Mouse (Mus musculus) testis, adult 2 months (tissue): ENCODE data around the gene Inka1. TPM values are rescaled to one million over a fixed set of nuclear protein-coding genes. Genes with fewer than 3 reads are reported as not detected.

Experiments used
- H3K27ac ChIP-seq: fragments of 200-500 bp; 2 replicates; pipeline ENCODE4 v1.5.1; 2012; ENCODE audit warnings: low read depth, low read length; ENCODE audit not compliant: control insufficient read depth, insufficient read depth
- H3K27me3 ChIP-seq: fragments of 200-500 bp; 2 replicates; pipeline ENCODE4 v1.6.1; 2012; ENCODE audit warnings: mild to moderate bottlenecking, low read length, moderate library complexity; ENCODE audit not compliant: control insufficient read depth, insufficient read depth
- H3K36me3 ChIP-seq: fragments of 200-500 bp; 2 replicates; pipeline ENCODE4 v1.6.1; 2012; ENCODE audit warnings: mild to moderate bottlenecking, low read length; ENCODE audit not compliant: control insufficient read depth, insufficient read depth
- H3K4me1 ChIP-seq: fragments of 200-500 bp; 2 replicates; pipeline ENCODE4 v1.6.1; 2012; ENCODE audit warnings: low read length; ENCODE audit not compliant: control insufficient read depth, insufficient read depth
- H3K4me3 ChIP-seq: fragments of 200-500 bp; 2 replicates; pipeline ENCODE4 v1.5.1; 2012; ENCODE audit warnings: low read depth, mild to moderate bottlenecking, low read length, moderate library complexity, mixed read lengths; ENCODE audit not compliant: control insufficient read depth
- CTCF ChIP-seq: fragments of 200-500 bp; IDR thresholded peaks from 2 replicates; pipeline ENCODE4 v1.5.1; 2012; ENCODE audit warnings: low read depth, mild to moderate bottlenecking, inconsistent platforms, low read length, moderate library complexity; ENCODE audit not compliant: control insufficient read depth, insufficient read depth, insufficient replicate concordance
- POLR2A ChIP-seq: fragments of 200-500 bp; IDR thresholded peaks from 2 replicates; pipeline ENCODE4 v1.6.1; 2012; ENCODE audit warnings: low read depth, mild to moderate bottlenecking, inconsistent platforms, low read length, moderate library complexity; ENCODE audit not compliant: control insufficient read depth
- polyA plus RNA-seq: library from polyadenylated mRNA; depleted of rRNA; stranded (reverse); fragments of >200 nt; gene quantifications from 2 replicates; pipeline ENCODE4 v1.2.3, GENCODE M21; 2012

The Inka1 gene
- polyA plus RNA-seq, 1 experiment, result 0.57 TPM

DNA sequence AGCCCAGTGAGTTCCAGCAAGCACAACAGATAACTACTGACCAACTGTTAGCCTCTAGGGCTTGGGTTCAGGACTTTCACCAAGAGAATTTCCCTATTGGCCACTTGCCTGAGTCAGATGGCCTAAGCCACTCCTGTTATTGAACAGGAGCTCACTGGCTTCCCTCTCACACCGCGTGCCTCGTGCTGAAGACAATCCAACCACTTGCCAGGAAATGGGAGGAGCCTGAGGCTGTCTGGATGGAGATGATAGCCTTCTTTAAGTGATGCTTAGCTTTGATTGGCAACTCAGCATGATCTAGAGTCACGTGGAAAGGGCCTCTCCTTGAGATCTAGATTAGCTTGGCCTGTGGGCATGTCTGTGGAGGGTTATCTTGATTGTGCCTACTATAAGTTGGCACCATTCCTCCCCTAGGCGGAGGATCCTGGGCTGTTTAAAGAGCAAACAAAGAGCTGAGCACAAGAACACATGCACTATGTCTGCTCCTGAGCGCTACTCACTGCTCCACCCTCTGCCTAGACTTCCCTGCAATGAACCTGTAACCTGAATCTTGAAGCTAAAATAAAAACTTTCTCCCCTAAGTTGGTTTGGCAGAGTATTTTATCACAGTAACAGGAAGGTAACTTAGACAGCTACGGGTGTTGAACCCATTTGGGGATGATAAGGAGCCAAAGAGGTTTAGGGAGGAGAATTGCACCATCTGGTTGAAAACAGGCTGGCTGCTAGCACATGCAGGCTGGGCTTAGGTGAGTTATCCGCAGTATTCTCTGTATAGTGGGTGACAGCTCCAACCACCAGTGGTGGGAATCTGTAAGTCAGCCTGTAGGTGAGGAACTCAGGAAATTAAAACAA, 13.8 kb downstream of the Inka1 start:
- no peak overlapping the region for H3K27ac ChIP-seq
- TF ChIP-seq POLR2A (no peak), CTCF (no peak)
- no peaks in the 10 kb centered on the region for H3K36me3 ChIP-seq

DNA sequence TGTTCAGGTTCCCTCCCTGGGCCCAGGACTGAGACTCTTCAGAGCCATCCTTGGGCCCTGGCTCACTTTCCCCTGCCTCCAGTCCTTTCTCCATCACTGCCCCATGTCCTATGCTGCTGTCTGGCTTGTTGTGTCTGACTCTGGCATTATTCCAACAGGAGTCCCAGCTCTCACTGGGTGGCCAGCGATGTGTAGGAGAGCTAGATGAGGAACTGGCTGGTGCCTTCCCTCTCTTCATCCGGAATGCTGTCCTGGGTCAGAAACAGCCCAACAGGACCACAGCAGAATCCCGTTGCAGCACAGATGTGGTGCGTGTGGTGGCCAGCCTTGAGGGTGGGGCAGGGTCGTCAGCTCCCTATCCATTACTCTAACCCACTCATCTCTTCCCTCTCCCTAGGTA, 15.4 kb downstream of the Inka1 start:
- TF ChIP-seq POLR2A, result no peak
- TF ChIP-seq CTCF, result no peak
- no peak overlapping the region for H3K27ac ChIP-seq
- no peaks in the 10 kb centered on the region for H3K4me1 ChIP-seq
- no peaks in the 10 kb centered on the region for H3K36me3 ChIP-seq
- H3K4me3 ChIP-seq, result no peak overlapping the region
- H3K27me3 ChIP-seq, result no peaks in the 10 kb centered on the region

More for the DNA sequence above, 13.8 kb downstream of the Inka1 start:
- Histone ChIP-seq H3K4me1 (0 out of 2 replicates have a peak, but pooled peaks cover 2% of the 10 kb centered on the region), H3K4me3 (no peak overlapping the region), H3K27me3 (no peaks in the 10 kb centered on the region)

DNA sequence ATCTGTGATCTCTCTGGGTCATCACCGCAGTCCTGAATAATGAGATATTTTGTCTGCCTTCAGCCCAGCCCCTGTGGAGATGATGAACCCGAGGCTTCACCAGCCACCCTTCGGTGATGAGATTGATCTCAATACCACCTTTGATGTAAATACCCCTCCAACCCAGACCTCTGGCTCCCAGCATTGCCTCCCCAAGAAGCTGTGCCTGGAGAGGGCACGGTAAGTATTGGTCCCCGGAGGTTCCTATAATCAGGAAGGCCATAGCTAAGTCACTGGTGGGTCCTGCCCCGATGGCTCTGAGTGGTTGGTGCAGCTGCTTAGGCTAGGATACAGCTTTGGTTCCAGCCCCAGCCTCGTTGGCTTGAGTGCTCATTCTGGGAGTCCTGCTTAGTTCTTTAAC, 17.1 kb downstream of the Inka1 start:
- no peaks in the 10 kb centered on the region; the same call in 1 of the 2 replicates for H3K36me3 ChIP-seq
- H3K4me1 ChIP-seq, result no peaks in the 10 kb centered on the region
- TF ChIP-seq POLR2A (no peak), CTCF (no peak)
- no peaks in the 10 kb centered on the region for H3K27me3 ChIP-seq
- H3K4me3 ChIP-seq, result no peak overlapping the region
- no peak overlapping the region for H3K27ac ChIP-seq

DNA sequence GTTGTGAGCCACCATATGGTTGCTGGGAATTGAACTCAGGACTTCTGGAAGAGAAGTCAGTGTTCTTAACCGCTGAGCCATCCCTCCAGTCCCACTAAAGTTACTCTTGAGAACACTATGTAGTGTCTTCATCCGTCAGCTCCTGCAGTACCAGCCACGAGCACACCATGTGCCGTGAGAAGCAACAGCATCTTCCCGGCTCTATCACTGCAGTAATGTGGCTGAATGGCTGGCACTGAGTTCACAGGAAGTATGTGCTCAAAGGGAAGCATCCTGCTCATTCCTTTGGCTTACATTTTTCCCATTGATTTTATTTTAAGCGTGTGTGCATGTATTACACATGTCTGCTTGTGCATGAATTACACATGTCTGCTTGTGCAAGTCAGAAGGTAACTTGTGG, 18.2 kb downstream of the Inka1 start:
- TF ChIP-seq POLR2A (no peak), CTCF (no peak)
- Histone ChIP-seq H3K4me1 (no peaks in the 10 kb centered on the region), H3K27me3 (no peaks in the 10 kb centered on the region), H3K36me3 (no peaks in the 10 kb centered on the region; the same call in none of the 2 replicates), H3K4me3 (no peak overlapping the region), H3K27ac (no peak overlapping the region)

DNA sequence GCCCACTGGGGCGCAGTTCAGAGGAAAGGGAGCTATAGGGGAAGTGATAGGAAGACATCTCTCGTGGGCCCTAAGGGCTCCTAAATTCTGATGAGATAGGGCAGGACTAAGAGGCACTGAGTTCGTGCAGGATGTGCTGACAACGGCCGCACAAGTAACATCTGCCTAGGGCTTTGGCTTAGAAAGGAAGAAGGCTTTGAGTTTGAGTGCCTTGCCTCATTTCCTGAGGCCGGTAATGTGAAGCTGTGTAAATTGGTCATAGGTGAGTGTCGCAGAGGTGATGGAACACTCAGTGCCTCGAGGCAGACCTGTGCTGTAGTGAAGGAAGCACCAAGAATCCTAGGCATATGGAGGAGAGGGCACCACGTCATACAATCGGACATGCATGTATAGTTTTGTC, 19.0 kb downstream of the Inka1 start:
- TF ChIP-seq CTCF (no peak), POLR2A (no peak)
- H3K4me3 ChIP-seq, result no peak overlapping the region
- H3K36me3 ChIP-seq, result no peaks in the 10 kb centered on the region; the same call in none of the 2 replicates
- no peak overlapping the region for H3K27ac ChIP-seq
- no peaks in the 10 kb centered on the region for H3K27me3 ChIP-seq
- H3K4me1 ChIP-seq, result no peaks in the 10 kb centered on the region

DNA sequence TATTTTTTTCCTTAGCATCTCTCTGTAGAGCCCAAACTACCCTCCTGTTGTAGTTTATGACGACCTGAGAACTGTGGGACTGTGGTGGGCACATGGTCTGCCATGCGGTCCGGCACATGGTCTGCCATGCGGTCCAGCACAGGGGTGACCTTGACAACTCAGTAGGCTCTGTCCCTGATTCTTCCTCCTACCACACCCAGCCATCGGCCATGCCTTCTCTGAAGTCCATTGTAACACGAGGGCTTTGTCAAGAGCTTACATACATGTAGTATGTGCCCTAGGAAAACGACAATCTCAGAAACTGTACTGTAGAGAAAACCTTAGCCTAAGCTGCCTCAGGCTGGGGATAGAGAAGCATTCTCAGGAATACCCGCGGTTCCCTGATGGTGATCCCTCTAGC, 21.0 kb downstream of the Inka1 start:
- H3K36me3 ChIP-seq, result no peaks in the 10 kb centered on the region; the same call in none of the 2 replicates

DNA sequence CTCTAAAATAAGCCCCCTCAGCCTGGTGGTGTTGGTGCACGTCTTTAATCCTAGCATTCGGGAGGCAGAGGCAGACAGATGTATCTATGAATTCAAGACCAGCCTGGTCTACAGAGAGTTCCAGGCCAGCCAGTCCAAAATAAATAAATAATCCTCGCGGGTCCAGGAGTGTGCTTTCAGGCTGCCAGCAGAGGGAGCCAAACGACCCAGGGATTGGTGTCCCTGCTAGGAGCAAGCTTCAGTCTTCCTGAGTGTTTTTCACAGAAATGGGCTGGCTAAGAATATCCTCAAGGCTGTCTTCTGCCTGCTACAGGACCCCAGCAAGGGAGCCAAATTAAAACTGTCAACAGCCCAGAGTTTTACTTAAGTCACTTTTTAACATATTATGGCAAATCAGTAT, 22.0 kb downstream of the Inka1 start:
- H3K27ac ChIP-seq, result no peak overlapping the region

More for the DNA sequence above, 21.0 kb downstream of the Inka1 start:
- H3K4me3 ChIP-seq, result no peak overlapping the region
- TF ChIP-seq CTCF, result no peak
- TF ChIP-seq POLR2A, result no peak
- no peaks in the 10 kb centered on the region for H3K27me3 ChIP-seq
- H3K4me1 ChIP-seq, result no peaks in the 10 kb centered on the region
- H3K27ac ChIP-seq, result no peak overlapping the region

More for the DNA sequence above, 22.0 kb downstream of the Inka1 start:
- Histone ChIP-seq H3K4me1 (no peaks in the 10 kb centered on the region), H3K36me3 (no peaks in the 10 kb centered on the region; the same call in none of the 2 replicates), H3K27me3 (no peaks in the 10 kb centered on the region), H3K4me3 (no peak overlapping the region)
- TF ChIP-seq CTCF (peak; percentile 70; the same call in 1 of the 2 replicates), POLR2A (no peak)
